Mouse (Mus musculus) layer of hippocampus, adult 2 months (tissue): ENCODE data around the gene Adar. TPM values are rescaled to one million over a fixed set of nuclear protein-coding genes. Genes with fewer than 3 reads are reported as not detected.

Experiments used
- DNase-seq, 2 experiments: peaks; one replicate each; pipeline ENCODE4 v3.0.0; 2022; ENCODE audit warnings: low spot score in 2 of 2
- H3K27ac ChIP-seq: fragments of 200-600 bp; 2 replicates; pipeline ENCODE4 v1.8.1; 2022
- H3K4me3 ChIP-seq: fragments of 200-600 bp; 2 replicates; pipeline ENCODE4 v1.8.1; 2022; ENCODE audit warnings: mild to moderate bottlenecking
- CTCF ChIP-seq: fragments of 200-600 bp; conservative IDR thresholded peaks from 2 replicates; pipeline ENCODE4 v1.8.1; 2022; ENCODE audit warnings: antibody characterized with exemption, mild to moderate bottlenecking, moderate library complexity
- long read RNA-seq, 2 experiments: library from polyadenylated mRNA; stranded (forward); transcript quantifications; one replicate each; pipeline ENCODE4 v2.0.0; 2021; ENCODE audit warnings: borderline mapping rate in 2 of 2
- total RNA-seq, 2 experiments: library from RNA; stranded (reverse); gene quantifications; 2 replicates each; pipeline ENCODE4 v1.2.3; 2021

Adar gene
- total RNA-seq: 100 to 1,000 TPM; 122 to 133 TPM
- long read RNA-seq, experiment 1, full-length matches to known transcripts: 3 of 92 reads
- long read RNA-seq, experiment 1, partial matches to known transcripts: 85 of 92 reads
- long read RNA-seq, experiment 1, other reads (novel, unspliced or antisense): 4 of 92 reads
- long read RNA-seq, experiment 2, full-length matches to known transcripts: 12 of 142 reads
- long read RNA-seq, experiment 2, partial matches to known transcripts: 122 of 142 reads
- long read RNA-seq, experiment 2, other reads (novel, unspliced or antisense): 8 of 142 reads

- Histone ChIP-seq H3K4me3 (peak within 1 kb of the TSS; percentile 73), H3K27ac (peak within 1 kb of the TSS; percentile 94)
- peak; percentile 82 for TF ChIP-seq CTCF
- peak; percentile 92 to 95 for DNase-seq
These were observed at the start of gene Adar for GRCm38 (mm10) chr3:89714359-89715206. Adar (plus strand) TSS chr3:89715022.

GRCm38 (mm10) chr3:89667131-89667530 lies 47.7 kb upstream of the Adar start:
- no peak for DNase-seq
- H3K4me3 ChIP-seq: no peak overlapping the region
- no peak for TF ChIP-seq CTCF
- H3K27ac ChIP-seq: no peak overlapping the region

GRCm38 (mm10) chr3:89671334-89671733 lies 43.5 kb upstream of the Adar start:
- Histone ChIP-seq H3K27ac (no peak overlapping the region), H3K4me3 (no peak overlapping the region)
- TF ChIP-seq CTCF: no peak
- DNase-seq: no peak

GRCm38 (mm10) chr3:89672573-89673317 lies 42.1 kb upstream of the Adar start:
- Histone ChIP-seq H3K4me3 (no peak overlapping the region), H3K27ac (no peak overlapping the region)
- DNase-seq: no peak
- TF ChIP-seq CTCF: no peak

- DNase-seq: no peak
- Histone ChIP-seq H3K27ac (no peak overlapping the region), H3K4me3 (no peak overlapping the region)
- TF ChIP-seq CTCF: no peak
These were observed 37.2 kb upstream of the Adar start for GRCm38 (mm10) chr3:89677617-89678016.

GRCm38 (mm10) chr3:89686031-89686430 lies 28.8 kb upstream of the Adar start:
- H3K4me3 ChIP-seq: no peak overlapping the region
- TF ChIP-seq CTCF: no peak
- DNase-seq: no peak
- H3K27ac ChIP-seq: no peak overlapping the region

- Histone ChIP-seq H3K27ac (peak overlapping the region; percentile 78), H3K4me3 (peak overlapping the region; percentile 55)
- DNase-seq: peak; percentile 89 to 94
- TF ChIP-seq CTCF: peak; percentile 98
These were observed 25.9 kb upstream of the Adar start for GRCm38 (mm10) chr3:89688694-89689581.

GRCm38 (mm10) chr3:89691776-89692175 lies 23.0 kb upstream of the Adar start:
- no peak overlapping the region for H3K4me3 ChIP-seq
- H3K27ac ChIP-seq: no peak overlapping the region
- DNase-seq: no peak
- TF ChIP-seq CTCF: no peak

- peak; percentile 51 to 59 for DNase-seq
- peak overlapping the region; percentile 83 for H3K27ac ChIP-seq
- no peak for TF ChIP-seq CTCF
- peak overlapping the region; percentile 41 for H3K4me3 ChIP-seq
These were observed 18.5 kb upstream of the Adar start for GRCm38 (mm10) chr3:89696152-89696821.

- no peak for TF ChIP-seq CTCF
- H3K27ac ChIP-seq: no peak overlapping the region
- DNase-seq: no peak
- no peak overlapping the region for H3K4me3 ChIP-seq
These were observed 15.9 kb upstream of the Adar start for GRCm38 (mm10) chr3:89698958-89699357.

- no peak for TF ChIP-seq CTCF
- H3K4me3 ChIP-seq: no peak overlapping the region
- no peak overlapping the region for H3K27ac ChIP-seq
- DNase-seq: no peak
These were observed 14.4 kb upstream of the Adar start for GRCm38 (mm10) chr3:89700461-89700860.
